Mouse (Mus musculus): ENCODE measurements at regions not wholly inside any gene's neighbourhood (a gene's known extent, or its start where the extent isn't known, plus 50 kb on each side); places are given as distances from the start of the nearest gene placed in this dataset.

GRCm38 (mm10) chr8:88443397-88443796 is 77.8 kb upstream of the Nkd1 start:
- Histone ChIP-seq H3K9ac (ENCODE audit: low read length) (no peak overlapping the region), H3K4me3 (ENCODE audit: low read depth, low read length) (no peak overlapping the region), H3K9me3 (ENCODE audit: control insufficient read depth, low read length) (no peaks in the 10 kb centered on the region), H3K36me3 (ENCODE audit: control insufficient read depth, insufficient read depth, low read length) (no peaks in the 10 kb centered on the region), H3K4me1 (replicated peaks; ENCODE audit: control insufficient read depth, insufficient read depth) (no peaks in the 10 kb centered on the region), H3K27me3 (ENCODE audit: control insufficient read depth, insufficient read depth, low read length) (no peaks in the 10 kb centered on the region), H3K27ac (replicated peaks) (no peak overlapping the region), H3K4me2 (replicated peaks; ENCODE audit: low read depth) (no peak overlapping the region)
- 0 out of 2 replicates have a peak, but pooled peaks have one; percentile 45 for ATAC-seq (ENCODE audit: low FRiP score, low TSS enrichment)
- peak; percentile 25 for DNase-seq (ENCODE audit: low spot score)
- WGBS = 29% methylated on average over 1 of the region's 1 CpGs
- TF ChIP-seq CTCF (IDR thresholded peaks at IDR 0.05; ENCODE audit: low read depth) = no peak
- TF ChIP-seq EP300 (optimal IDR thresholded peaks at IDR 0.05) = no peak

- no peaks in the 10 kb centered on the region for H3K9me3 ChIP-seq (ENCODE audit: control insufficient read depth, low read length)
- H3K4me3 ChIP-seq (ENCODE audit: low read depth, low read length) = no peak overlapping the region
- ATAC-seq (ENCODE audit: low FRiP score, low TSS enrichment) (no peak), DNase-seq (ENCODE audit: low spot score) (no peak)
- TF ChIP-seq CTCF (IDR thresholded peaks at IDR 0.05; ENCODE audit: low read depth) (no peak), EP300 (optimal IDR thresholded peaks at IDR 0.05) (no peak)
- no peak overlapping the region for H3K9ac ChIP-seq (ENCODE audit: low read length)
- H3K27me3 ChIP-seq (ENCODE audit: control insufficient read depth, insufficient read depth, low read length) = no peaks in the 10 kb centered on the region
- 48% methylated on average over 6 of the region's 6 CpGs for WGBS
- no peaks in the 10 kb centered on the region for H3K4me1 ChIP-seq (replicated peaks; ENCODE audit: control insufficient read depth, insufficient read depth)
- H3K4me2 ChIP-seq (replicated peaks; ENCODE audit: low read depth) = no peak overlapping the region
- H3K36me3 ChIP-seq (ENCODE audit: control insufficient read depth, insufficient read depth, low read length) = no peaks in the 10 kb centered on the region
- H3K27ac ChIP-seq (replicated peaks) = no peak overlapping the region
These were observed 73.7 kb upstream of the Nkd1 start for GRCm38 (mm10) chr8:88447406-88447805.

- TF ChIP-seq EP300 (optimal IDR thresholded peaks at IDR 0.05) (no peak), CTCF (IDR thresholded peaks at IDR 0.05; ENCODE audit: low read depth) (no peak)
- no peaks in the 10 kb centered on the region for H3K36me3 ChIP-seq (ENCODE audit: control insufficient read depth, insufficient read depth, low read length)
- 81% methylated on average over 9 of the region's 9 CpGs for WGBS
- H3K4me1 ChIP-seq (replicated peaks; ENCODE audit: control insufficient read depth, insufficient read depth) = no peaks in the 10 kb centered on the region
- H3K27me3 ChIP-seq (ENCODE audit: control insufficient read depth, insufficient read depth, low read length) = no peaks in the 10 kb centered on the region
- DNase-seq (ENCODE audit: low spot score) = no peak
- no peak overlapping the region for H3K27ac ChIP-seq (replicated peaks)
- no peak overlapping the region for H3K4me3 ChIP-seq (ENCODE audit: low read depth, low read length)
- H3K4me2 ChIP-seq (replicated peaks; ENCODE audit: low read depth) = no peak overlapping the region
- H3K9me3 ChIP-seq (ENCODE audit: control insufficient read depth, low read length) = no peaks in the 10 kb centered on the region
- ATAC-seq (ENCODE audit: low FRiP score, low TSS enrichment) = no peak
- H3K9ac ChIP-seq (ENCODE audit: low read length) = no peak overlapping the region
These were observed 73.2 kb upstream of the Nkd1 start for GRCm38 (mm10) chr8:88447844-88448535.

GRCm38 (mm10) chr8:88449001-88449400 is 72.2 kb upstream of the Nkd1 start:
- WGBS = 84% methylated on average over 9 of the region's 9 CpGs

GRCm38 (mm10) chr8:88449534-88449933 is 71.6 kb upstream of the Nkd1 start:
- 77% methylated on average over 5 of the region's 5 CpGs for WGBS
- H3K27ac ChIP-seq (replicated peaks) = no peak overlapping the region
- no peak overlapping the region for H3K4me2 ChIP-seq (replicated peaks; ENCODE audit: low read depth)
- H3K9ac ChIP-seq (ENCODE audit: low read length) = no peak overlapping the region
- no peak for DNase-seq (ENCODE audit: low spot score)
- peaks cover 3% of the 10 kb centered on the region; the same call in 1 of the 2 replicates for H3K4me1 ChIP-seq (replicated peaks; ENCODE audit: control insufficient read depth, insufficient read depth)
- TF ChIP-seq EP300 (optimal IDR thresholded peaks at IDR 0.05) = no peak
- no peak for TF ChIP-seq CTCF (IDR thresholded peaks at IDR 0.05; ENCODE audit: low read depth)
- no peaks in the 10 kb centered on the region for H3K9me3 ChIP-seq (ENCODE audit: control insufficient read depth, low read length)
- no peaks in the 10 kb centered on the region for H3K27me3 ChIP-seq (ENCODE audit: control insufficient read depth, insufficient read depth, low read length)
- H3K4me3 ChIP-seq (ENCODE audit: low read depth, low read length) = no peak overlapping the region
- no peak for ATAC-seq (ENCODE audit: low FRiP score, low TSS enrichment)
- H3K36me3 ChIP-seq (ENCODE audit: control insufficient read depth, insufficient read depth, low read length) = no peaks in the 10 kb centered on the region

More at GRCm38 (mm10) chr8:88449001-88449400, 72.2 kb upstream of the Nkd1 start:
- ATAC-seq (ENCODE audit: low FRiP score, low TSS enrichment) (no peak), DNase-seq (ENCODE audit: low spot score) (no peak)
- H3K27me3 ChIP-seq (ENCODE audit: control insufficient read depth, insufficient read depth, low read length) = no peaks in the 10 kb centered on the region
- H3K4me2 ChIP-seq (replicated peaks; ENCODE audit: low read depth) = no peak overlapping the region
- H3K27ac ChIP-seq (replicated peaks) = no peak overlapping the region
- no peak for TF ChIP-seq EP300 (optimal IDR thresholded peaks at IDR 0.05)
- TF ChIP-seq CTCF (IDR thresholded peaks at IDR 0.05; ENCODE audit: low read depth) = no peak
- H3K9me3 ChIP-seq (ENCODE audit: control insufficient read depth, low read length) = no peaks in the 10 kb centered on the region
- H3K4me1 ChIP-seq (replicated peaks; ENCODE audit: control insufficient read depth, insufficient read depth) = no peaks in the 10 kb centered on the region
- H3K36me3 ChIP-seq (ENCODE audit: control insufficient read depth, insufficient read depth, low read length) = no peaks in the 10 kb centered on the region
- no peak overlapping the region for H3K9ac ChIP-seq (ENCODE audit: low read length)
- H3K4me3 ChIP-seq (ENCODE audit: low read depth, low read length) = no peak overlapping the region

GRCm38 (mm10) chr8:88450864-88451657 is 70.1 kb upstream of the Nkd1 start:
- no peaks in the 10 kb centered on the region for H3K36me3 ChIP-seq (ENCODE audit: control insufficient read depth, insufficient read depth, low read length)
- H3K9ac ChIP-seq (ENCODE audit: low read length) = no peak overlapping the region
- TF ChIP-seq EP300 (optimal IDR thresholded peaks at IDR 0.05) = no peak
- TF ChIP-seq CTCF (IDR thresholded peaks at IDR 0.05; ENCODE audit: low read depth) = no peak
- ATAC-seq (ENCODE audit: low FRiP score, low TSS enrichment) (peak; percentile 5; the same call in 1 of the 2 replicates), DNase-seq (ENCODE audit: low spot score) (no peak)
- peaks cover 7% of the 10 kb centered on the region for H3K27me3 ChIP-seq (ENCODE audit: control insufficient read depth, insufficient read depth, low read length)
- no peaks in the 10 kb centered on the region for H3K9me3 ChIP-seq (ENCODE audit: control insufficient read depth, low read length)
- no peak overlapping the region for H3K27ac ChIP-seq (replicated peaks)
- H3K4me2 ChIP-seq (replicated peaks; ENCODE audit: low read depth) = peak overlapping the region; percentile 23; the same call in 1 of the 2 replicates
- WGBS = 20% methylated on average over 26 of the region's 26 CpGs
- peaks cover 3% of the 10 kb centered on the region; the same call in 1 of the 2 replicates for H3K4me1 ChIP-seq (replicated peaks; ENCODE audit: control insufficient read depth, insufficient read depth)
- peak overlapping the region; percentile 2; the same call in 1 of the 2 replicates for H3K4me3 ChIP-seq (ENCODE audit: low read depth, low read length)
